Mouse (Mus musculus): Measurements from ENCODE around the gene Zfp945.
"Not testable (repeated sequence)": the region's sequence is repeated elsewhere in the genome, so short reads cannot be mapped to it uniquely, and the experiment has no call there.

Zfp945 gene

DNA sequence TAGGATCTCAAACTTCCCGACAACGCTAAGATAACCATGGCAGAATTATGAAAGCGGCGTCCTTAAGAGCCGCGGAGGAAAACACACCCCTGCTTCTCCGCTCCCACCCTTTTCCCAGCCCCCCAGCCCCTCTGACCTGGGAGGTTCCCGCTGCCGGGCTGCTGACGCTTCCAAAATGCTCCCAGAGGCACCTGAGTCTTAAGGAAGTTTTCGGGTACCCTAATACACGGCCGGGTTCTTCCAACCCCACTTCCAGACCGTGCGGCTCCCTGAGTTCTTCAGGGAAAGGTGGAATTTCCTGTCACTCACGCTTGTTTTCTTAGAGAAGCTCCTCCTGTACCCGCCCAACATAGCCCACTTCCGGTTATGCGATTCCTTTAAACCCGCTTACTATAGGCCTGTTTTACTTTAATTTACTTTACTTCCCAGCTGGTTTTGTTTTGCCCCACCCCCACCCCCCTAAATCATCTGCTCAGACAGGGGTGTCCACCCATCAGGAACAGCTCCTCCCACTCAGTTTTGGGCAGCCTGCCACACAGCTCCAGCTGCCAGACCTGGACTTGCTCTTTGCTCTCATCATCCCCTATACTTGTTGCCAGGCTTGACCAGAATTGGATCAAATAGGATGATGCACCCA lies at the start of gene Zfp945:
Gene Zfp945, minus strand, starts transcription at position 290 of the 637 bp plus-strand sequence.
- DNase-seq (ENCODE audit: low spot score), result peak; percentile 72

DNA sequence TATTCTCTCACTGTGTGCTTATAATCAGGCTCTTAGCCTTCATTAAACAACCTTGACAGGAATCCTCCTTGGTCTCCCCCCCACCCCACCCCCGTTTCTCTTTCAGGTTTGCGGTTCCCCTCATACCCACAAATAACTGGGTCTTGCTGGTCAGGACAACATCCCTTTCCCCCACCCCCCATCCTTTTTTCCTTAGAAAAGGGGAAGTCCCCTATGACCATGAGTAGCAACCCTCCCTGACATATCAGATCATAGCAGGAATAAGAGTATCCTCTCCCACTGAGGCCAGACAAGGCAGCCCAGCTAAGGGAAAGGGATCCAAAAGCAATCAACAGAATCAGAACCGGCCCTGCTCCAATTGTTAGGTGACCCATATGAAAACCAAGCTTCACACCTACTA lies 21.4 kb upstream of the Zfp945 start:
- DNase-seq (ENCODE audit: low spot score), result no peak

DNA sequence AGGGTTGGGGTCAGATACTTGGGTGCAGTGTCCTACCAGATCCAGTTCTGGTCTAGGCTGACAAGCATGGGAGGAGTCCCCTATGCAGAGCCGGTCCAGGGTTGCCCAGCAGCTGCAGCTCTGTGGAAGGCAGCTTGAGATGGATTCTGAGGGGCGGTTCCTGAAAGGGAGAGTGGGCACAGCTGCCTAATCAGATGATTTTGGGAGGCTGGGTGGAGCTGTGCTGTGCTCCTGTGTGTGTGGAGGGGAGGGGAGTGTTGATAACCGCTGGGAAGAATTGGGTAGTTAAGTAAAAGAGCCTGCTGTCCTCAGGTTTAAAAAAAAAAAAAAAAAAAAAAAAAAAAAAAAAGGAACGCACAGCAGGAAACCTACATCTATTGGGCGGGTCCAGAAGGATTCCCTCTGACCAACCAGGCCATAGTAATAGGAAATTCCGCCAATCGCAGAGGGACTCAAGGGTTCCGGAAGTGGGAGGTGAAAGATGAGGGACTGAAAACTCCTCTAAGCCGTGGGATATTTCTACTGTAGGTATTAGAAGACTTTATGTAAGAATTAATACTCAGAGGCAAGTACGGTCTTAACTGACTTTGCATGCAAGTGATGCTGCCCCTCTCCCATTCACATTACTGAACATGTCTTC lies 17.2 kb upstream of the Zfp945 start:
- DNase-seq (ENCODE audit: low spot score), result no peak

DNA sequence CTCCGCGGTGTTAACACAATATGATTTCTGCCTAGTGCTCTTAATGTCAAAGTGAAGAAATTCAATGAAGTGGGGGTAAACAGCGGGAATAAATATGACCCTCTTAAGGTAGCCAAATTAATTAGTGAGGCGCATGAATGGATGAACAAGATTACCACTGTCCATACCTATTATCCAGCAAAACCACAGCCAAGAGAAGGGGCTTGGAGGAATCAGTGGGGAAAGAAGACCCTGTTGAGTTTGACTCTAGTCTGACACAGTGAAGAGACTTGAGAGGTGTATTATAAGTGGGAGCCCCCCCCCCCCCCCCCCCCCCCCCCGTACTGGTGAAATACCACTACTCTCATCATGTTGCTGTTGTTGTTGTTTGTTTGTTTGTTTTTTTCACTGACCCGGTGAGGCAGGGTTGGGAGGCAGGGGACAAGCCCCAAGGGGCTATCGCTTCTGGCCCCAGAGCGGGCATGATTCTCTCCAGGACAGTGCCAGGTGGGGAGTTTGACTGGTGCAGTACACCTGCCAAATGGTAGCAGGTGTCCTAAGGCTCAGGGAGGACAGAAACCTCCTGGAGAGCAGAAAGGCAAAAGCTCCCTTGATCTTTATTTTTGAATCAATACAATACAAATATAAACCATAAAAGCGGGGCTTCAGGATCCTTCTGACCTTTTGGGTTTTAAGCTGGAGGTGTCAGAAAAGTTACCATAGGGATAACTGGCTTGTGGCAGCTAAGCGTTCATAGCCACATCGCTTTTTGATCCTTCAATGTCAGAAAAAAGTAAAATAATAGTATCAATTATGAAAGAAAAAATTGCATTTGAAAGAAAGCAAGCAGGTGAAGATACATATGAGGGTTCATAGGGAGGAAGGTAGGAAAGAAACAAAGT lies 10.7 kb upstream of the Zfp945 start:
- DNase-seq (ENCODE audit: low spot score), result no peak

DNA sequence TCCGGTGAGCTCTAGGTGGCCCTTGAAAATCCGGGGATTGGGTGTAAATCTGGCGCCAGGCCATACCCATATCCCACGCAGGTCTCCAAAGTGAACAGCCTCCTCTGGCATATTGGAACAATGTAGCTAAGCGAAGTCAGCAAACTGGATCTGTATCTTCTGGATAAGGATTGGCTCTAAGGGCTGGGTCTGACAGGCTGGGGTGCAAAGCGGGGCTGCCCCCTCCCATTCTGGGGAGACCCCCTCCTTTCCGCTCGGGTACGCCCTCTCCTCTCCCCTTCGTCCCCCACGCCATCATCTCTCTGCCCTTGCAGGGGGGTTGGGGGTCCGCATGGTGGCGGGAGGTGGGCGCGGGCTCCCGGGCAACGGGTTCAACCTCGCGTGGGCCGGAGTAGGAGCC lies 9.4 kb upstream of the Zfp945 start:
- DNase-seq (ENCODE audit: low spot score), result no peak

DNA sequence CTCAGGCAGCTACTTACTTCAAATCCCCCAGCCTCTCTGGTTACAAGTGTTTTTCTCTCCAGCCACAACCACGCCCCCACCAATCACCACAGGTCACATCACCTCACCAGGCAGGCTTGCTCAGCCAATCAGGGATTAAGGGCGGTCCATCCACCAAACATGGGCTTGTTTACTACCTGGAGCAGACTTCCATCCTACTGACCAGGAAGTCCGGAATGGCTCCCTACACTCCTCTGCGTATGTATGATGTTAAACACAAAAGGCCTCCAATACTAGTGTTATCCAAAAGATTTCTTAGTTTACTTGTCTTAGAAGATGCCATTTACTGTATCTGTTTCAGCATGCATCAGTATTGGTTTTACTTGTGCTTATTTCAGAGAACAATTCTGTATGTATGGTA lies 8.6 kb upstream of the Zfp945 start:
- DNase-seq (ENCODE audit: low spot score), result not testable (repeated sequence)

DNA sequence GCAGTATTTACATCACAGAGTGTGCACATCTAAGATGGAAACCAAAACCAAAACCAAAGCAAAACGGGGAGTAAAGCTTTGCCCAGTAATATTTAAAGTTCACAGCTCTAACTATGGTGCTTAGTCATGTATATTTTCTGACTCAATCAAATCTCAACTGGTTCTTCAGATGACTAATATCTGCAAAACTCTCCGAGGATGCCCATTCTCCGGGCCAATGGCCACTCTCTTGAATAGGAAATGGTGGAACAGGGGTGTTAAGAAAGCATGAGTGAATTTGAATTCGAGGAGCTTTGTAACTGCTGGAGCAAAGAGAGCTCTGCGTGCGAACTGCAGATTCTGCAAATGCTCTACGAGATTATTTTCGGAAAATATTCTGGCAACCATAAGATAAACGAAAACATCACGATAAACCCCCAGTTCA lies 501 bp downstream of the Zfp945 start:
- DNase-seq (ENCODE audit: low spot score), result no peak

DNA sequence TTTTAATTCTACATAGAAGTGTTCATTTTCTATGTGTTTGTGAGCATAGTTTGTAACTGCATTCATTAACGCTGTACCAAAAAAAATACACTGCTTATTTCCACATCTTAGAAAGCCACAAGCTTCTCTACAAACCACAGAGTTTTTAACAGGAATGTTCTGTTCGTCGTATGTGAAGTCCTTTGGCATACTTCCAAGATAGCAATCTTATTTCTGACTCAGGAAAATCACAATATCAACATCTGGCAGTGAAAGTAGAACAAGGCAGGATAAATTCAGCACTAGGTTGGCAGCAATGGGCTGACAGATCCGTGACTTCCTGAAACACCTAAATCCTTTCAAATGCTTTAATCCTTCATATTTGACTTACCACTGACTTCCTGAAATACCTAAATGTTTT lies 45.8 kb downstream of the Zfp945 start:
- no peak for DNase-seq (ENCODE audit: low spot score)

DNA sequence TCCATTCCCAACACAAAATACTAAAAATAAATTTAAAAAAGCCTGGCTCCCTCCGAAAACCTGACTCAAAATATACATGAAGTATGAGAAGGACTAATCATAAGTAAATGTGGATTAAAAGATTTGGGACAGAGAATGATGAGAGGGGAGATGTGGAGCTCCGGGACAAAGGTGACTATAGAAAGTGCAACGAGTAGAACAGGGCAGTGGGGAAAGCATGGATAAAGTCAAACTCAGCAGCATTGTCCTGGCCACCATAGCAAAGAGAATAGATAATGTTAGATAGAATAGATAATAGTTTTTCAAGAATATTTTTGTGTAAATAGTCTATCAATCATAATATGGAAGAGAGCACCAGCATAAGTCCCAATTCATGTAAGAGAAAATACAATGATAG lies 48.7 kb downstream of the Zfp945 start:
- DNase-seq (ENCODE audit: low spot score), result no peak

DNA sequence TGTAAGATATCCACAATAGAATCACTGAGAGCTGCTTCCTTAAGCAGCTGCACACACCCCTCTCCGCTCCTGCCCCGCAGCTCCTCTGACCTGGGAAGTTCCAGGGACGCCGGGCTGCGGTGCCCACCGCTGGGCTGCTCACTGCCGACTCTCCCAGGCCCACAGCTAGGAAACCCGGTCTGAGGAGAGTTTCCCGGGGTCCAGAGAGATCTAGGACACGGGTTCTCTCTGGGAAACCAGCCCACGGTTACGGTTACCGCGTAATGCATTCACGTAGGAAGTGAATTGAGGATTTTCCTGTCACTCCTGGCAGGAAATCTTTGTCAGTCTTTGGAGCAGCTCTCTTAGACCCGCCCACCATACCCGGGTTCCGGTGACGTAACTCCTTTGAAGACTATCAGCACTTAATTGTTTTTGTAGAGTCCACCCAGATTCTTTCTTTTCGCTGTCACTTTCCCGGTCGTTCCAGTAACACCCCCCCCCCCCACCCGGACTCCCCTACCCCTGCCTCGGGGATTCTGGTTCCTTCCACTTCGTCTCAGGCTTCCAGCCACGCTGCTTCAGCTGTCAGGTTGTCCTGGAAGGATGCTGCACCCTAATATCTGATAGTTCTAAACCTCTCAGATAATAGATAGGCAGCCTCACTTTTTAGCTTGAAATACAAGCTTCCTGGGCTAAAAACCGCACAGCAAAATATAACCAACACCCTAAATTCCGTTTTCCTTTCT lies 49.3 kb downstream of the Zfp945 start:
- DNase-seq (ENCODE audit: low spot score), result peak; percentile 55

DNA sequence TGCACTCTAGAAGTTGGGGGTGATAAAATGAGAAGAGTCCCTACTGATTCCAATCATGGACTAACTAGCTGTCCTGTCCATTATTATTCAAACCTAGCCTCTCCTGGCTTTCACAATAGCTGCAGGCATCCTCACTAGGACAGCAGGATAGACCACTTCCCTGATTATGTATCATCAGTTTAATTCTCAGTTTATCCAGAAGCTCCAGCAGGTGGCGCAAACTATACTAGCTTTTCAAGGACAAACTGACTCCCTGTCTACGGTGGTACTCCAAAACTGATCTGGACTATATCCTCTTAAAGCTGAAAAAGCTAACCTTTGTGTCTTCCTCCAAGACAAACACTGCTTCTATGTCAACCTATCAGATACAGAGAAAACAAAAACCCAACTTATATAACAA lies 67.2 kb downstream of the Zfp945 start:
- DNase-seq (ENCODE audit: low spot score), result no peak

All from testis, postnatal 14 days (tissue).